Mouse (Mus musculus) T-helper 1 cell (primary cell): ENCODE measurements around the gene Gm37419.

ENCODE experiments used
- in situ Hi-C: fragments of 300-600 bp; cut with MboI, MseI; formaldehyde crosslinking; loops from one replicate; pipeline ENCODE4 v1.15.1; 2025; ENCODE audit warnings: high pct_unique_total_duplicates

Gene Gm37419

GRCm38 (mm10) chr16:23991846-23992580 is 3.7 kb downstream of the Gm37419 start:
- in situ Hi-C loops, result loop anchor here (10.0 kb wide), 1 partner anchor 363 kb away; no protein-coding TSS in a partner anchor

GRCm38 (mm10) chr16:23993351-23994321 is 5.4 kb downstream of the Gm37419 start:
- in situ Hi-C loops, result loop anchor here (10.0 kb wide), 1 partner anchor 361 kb away; no protein-coding TSS in a partner anchor

- in situ Hi-C loops, result loop anchor here (10.0 kb wide), 1 partner anchor 358 kb away; no protein-coding TSS in a partner anchor
These were observed 8.1 kb downstream of the Gm37419 start for GRCm38 (mm10) chr16:23996342-23996741.

DNA sequence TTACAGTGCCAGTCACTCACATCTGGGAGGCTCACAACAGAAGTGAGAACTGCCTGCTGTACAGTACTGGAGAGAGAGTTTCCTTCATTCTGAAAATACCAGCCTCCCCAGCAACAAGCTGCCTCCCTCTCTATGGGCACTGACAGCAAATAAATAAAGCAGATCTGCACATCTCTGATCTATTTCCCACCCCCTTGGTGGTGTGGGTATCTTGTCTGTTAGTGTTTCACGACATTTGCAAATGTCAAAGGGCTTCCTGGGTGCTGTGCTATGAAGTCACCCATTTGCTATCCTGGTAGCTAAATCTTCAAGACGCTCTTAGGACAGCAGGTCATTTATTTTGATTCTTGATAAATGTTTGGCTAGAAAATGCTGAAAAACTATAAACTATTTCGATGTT is 8.9 kb downstream of the Gm37419 start:
- in situ Hi-C loops, result loop anchor here (10.0 kb wide), 1 partner anchor 358 kb away; no protein-coding TSS in a partner anchor

- in situ Hi-C loops, result loop anchor here (10.0 kb wide), 1 partner anchor 357 kb away; no protein-coding TSS in a partner anchor
These were observed 9.6 kb downstream of the Gm37419 start for GRCm38 (mm10) chr16:23997912-23998311.

DNA sequence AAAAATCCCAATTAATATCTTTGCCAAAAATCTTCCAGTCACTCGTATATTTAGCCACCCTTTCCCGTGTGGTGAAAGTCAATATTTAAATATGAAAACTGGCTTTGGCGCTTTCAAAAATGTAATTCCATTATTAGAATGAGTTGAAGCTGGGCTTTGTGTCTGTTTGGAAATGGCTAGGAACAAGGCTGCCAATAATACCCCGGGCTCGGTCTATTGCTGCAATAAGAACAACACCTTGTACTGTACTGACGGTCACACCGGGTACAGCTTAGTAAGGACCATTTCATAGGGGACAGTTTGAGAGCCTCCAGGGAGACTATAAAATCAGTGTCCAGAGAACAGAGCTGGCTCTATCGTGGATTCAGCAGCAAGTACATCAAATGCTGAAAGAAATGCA is 17.6 kb downstream of the Gm37419 start:
- in situ Hi-C loops, result no loop called here

- in situ Hi-C loops, result no loop called here
These were observed 21.6 kb downstream of the Gm37419 start for GRCm38 (mm10) chr16:24009891-24010290.

- in situ Hi-C loops, result no loop called here
These were observed 23.0 kb downstream of the Gm37419 start for GRCm38 (mm10) chr16:24011306-24011705.

DNA sequence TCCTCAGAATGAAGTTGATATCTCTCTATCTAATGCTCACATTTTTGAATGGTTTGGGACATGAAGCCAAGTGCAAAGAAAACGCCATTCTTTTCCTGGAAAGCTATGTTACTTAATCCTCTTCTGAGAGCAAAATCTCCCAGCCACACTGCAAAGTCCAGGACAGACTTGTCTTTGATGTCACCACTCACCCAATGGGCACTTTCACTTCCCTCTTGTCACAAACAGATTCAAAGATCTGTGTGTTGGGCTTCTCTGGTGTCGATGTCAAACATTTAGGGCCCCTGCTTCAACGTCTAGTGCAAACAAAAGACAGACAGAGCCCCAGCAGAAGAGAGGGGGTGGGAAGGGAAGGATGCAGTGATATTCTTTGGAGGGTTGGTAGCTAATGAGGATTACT is 23.8 kb downstream of the Gm37419 start:
- in situ Hi-C loops, result no loop called here

DNA sequence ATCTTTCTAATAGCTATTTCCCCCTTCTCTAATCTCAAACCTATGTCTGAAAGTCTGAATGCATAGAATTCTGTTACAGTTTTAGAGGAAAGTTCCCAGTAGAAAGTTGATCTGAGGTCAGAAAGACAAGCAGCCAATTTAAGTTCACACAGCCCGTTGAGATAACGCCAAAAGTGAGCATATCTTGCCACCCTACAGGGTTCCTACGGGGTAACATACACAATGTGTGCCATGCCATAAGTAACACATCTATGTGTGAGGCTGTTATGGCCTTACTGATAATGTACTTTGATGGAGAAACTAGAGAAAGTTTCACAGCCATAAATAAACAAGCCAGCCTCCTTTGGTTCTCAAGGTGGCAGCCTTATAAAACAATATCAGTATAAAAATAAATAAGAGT is 26.1 kb downstream of the Gm37419 start:
- in situ Hi-C loops, result no loop called here

DNA sequence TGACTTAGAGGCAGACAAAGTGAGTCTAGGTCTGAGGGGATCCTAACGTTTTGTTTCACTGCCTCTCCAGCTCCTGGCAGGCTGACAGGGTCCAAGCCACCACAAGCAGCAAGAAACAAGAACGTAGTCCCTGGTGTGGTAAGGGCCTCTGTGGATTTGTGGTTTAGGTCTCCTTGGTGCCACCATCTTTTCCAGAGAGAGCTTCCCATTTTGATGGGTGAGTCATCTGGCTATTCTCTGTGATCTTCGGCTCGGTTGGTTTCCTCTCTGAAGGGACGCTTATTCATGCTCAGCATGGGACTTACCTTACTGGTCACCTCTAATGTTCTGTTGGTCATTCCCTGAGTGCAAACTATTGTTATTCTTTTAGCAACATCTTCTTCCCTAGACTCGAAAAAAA is 28.0 kb downstream of the Gm37419 start:
- in situ Hi-C loops, result no loop called here

- in situ Hi-C loops, result no loop called here
These were observed 28.5 kb downstream of the Gm37419 start for GRCm38 (mm10) chr16:24016742-24017141.

DNA sequence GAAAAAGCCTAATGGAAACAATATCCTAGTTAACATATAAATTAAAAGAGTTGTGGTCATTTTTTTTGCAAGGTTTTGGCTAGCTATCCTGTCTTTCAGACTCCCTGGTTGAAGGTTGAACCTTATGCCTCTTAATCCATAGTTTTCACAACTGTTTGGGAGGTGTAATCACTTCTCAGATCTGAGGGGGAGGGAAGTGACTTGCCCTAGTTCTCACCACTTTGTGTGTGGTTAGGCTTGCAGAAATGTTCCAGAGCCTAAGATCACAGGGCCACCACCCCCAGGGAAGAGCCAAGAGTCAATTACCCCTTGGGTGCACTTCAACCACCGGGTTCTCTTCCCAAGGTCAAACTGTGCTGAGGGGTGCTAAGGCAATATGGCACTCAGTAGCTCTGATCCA is 33.4 kb downstream of the Gm37419 start:
- in situ Hi-C loops, result no loop called here

GRCm38 (mm10) chr16:24022605-24023004 is 34.3 kb downstream of the Gm37419 start:
- in situ Hi-C loops, result no loop called here

DNA sequence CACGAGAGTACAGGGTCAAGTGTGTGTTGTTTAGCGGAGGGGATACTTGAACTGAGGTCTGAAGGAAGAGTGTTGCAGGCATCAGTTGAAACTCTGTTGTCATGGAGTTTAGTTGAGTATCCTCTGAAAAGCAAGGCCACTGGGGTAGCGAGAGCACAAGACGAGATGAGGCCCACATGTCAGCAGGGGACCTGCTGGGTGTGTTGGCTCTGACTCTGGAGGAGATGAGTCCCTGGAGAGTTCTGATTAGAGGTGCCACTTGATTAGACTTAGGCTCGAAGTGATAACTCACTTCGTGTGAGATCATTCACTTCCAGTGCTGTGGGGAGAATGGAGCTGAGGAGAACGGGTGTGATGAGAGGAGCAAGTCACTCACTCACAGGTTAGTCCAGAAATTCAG is 37.2 kb downstream of the Gm37419 start:
- in situ Hi-C loops, result no loop called here

GRCm38 (mm10) chr16:24029965-24030672 is 41.8 kb downstream of the Gm37419 start:
- in situ Hi-C loops, result no loop called here

DNA sequence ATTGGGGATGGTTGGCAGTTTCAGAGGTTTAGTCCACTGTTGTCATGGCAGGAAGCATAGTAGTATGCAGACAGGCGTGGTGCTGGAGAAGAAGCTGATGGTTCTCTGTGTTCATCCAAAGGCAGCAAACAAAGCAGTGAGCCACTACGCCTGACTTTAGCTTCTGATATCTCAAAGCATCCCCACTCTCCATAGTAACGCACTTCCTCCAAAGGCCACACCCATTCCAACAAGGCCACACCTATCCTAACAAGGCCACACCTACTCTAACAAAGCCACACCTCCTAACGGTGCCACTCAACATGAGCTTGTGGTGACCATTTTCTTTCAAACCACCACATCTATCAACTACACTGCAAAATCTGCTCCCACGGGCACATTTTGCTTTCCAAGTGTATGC is 45.0 kb downstream of the Gm37419 start:
- in situ Hi-C loops, result no loop called here

DNA sequence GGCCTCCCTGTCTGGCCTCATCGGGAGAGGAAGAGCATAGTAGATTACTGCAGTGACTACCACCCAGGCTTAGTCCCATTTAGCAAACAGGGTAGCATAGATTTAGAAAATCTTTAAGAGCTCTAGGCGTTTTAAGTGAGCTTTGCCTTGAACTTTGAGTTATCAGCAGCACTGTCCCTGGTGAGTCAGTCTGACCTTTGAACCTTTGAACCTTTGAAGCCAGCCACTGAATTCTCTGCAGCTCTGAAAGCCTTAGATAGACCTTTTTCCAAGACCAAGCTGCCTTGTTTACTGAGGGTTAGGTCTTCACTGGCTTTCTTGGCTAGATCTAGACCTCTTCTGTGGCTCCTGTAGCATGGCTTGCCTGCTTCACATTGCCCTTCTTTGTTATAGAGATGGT is 46.2 kb downstream of the Gm37419 start:
- in situ Hi-C loops, result no loop called here

DNA sequence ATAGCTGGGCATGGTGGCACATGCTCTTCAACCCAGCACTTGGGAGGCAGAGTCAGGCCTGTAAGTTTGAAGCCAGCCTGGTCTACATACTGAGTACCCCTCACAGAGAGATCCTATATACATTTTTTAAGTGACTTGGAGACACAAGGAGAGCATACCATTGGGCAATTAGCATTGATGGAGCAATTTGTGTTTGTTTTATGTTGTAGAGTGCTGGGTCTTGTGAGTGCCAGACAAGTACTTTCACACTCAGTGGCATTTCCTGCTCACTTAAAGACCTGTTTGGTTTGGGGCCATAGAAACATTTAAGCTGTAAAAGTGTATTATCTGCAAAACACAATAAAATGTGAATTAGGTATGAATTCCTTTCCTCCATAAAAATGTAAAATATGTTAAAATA is 47.5 kb downstream of the Gm37419 start:
- in situ Hi-C loops, result no loop called here

GRCm38 (mm10) chr16:24036398-24036797 is 48.1 kb downstream of the Gm37419 start:
- in situ Hi-C loops, result no loop called here
